Mouse (Mus musculus): ENCODE data around the gene Cldn8.

Gene Cldn8

DNA sequence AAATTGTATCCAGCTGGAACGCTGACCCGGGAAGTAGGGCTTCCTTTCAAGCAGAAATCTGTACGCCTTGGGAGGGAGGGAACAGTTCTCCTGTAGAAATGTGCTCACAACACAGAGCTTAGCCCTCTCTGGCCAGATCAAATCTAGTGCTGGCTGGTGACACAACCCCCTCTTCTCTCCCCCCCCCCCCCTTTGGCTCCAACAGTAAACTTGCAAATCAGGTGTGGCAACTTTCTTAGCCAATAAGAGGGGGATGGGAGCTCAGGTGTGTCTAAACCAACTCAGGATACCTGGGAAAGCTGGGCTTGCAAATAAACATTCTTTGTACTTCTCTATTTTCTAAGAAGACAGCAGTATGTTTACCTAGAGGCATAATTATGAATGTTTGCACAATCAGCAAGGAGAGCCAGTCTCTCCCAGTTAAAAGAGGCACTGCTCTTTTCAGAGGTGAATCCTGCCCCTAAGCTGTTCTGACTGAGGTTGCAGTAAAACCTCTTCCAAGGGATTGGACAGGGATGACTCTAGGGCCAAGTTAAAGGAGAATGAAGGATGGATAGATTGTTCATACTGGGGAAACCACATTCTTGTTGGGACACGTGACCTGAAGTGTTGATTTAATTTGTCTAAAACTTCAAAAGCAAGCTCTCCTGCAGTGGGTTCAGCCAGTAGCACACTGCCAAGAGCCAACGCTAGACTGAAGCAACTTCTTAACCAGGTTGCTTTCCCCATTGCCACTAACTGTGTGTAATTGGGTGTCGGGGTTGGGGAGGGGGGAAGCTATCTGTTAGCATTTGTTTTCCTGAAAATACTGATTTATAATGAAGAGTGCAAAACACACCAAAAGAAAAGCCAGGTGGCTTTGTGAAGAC lies at the start of gene Cldn8:
TSS of gene Cldn8 (minus strand) at position 139 of the 869 bp plus-strand sequence.
- no peak for DNase-seq (ENCODE audit: low read depth in 1 of 2, low spot score in 2 of 2)

DNA sequence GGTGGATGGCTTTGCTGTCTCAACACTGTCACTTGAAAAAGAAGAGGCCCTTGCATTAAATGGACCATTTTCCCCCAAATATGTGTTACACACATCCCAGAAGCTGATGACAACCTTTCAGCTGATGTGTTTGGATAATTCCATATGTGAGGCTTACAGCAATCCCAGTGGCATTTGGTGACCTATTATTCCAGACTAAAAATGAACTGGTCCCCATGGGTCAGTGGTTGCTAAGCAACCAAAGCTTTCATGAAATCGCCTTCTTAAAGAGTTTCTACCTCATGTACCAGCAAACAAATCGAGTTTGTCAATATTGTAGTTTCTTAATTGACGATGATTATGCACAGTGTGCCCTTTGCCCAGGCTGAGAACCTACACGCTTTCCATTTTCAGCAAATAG lies 49.7 kb upstream of the Cldn8 start:
- no peak for DNase-seq (ENCODE audit: low read depth in 1 of 2, low spot score in 2 of 2)

DNA sequence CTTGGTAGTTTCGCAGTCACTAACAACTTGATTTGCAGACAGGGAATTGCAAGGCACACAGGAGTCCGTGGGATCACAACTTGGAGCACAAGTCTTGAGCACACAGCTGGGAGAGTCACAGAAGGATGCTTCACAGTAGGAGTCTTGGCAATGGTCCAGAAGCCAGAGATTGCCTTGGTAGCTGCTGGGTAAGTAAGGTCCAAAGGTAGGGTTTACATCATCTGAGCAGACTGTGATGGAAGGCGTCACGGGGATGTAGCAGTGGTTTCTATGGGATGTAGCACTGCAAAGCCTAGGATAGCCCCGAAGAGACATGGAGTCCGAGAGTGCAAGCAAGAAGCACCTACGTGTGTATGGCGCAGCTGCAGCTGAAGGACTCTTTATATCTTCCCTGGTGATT lies 48.9 kb upstream of the Cldn8 start, which contains the start of gene Krtap24-1:
TSS of gene Krtap24-1 (minus strand) at position 358 of the 400 bp plus-strand sequence.
- DNase-seq (ENCODE audit: low read depth in 1 of 2, low spot score in 2 of 2) = no peak

DNA sequence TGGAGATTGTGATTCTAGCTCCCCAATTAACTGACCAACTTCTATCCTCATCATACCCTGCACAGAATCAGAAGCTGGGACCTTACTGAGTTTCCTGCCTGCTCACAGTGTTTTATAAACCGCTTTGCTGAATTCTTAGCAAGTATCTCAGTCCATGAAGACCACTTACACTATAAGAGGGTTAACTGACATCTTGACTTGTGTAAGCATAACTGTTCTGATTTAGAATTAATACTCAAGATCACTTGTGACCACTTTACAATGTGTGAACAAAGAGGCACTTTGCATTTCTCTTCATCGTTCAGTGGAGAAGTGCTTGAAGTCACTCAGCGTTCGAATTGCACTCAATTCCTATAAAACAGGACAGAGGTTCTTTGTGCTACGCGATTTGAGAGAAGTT lies 41.6 kb upstream of the Cldn8 start:
- no peak for DNase-seq (ENCODE audit: low read depth in 1 of 2, low spot score in 2 of 2)

DNA sequence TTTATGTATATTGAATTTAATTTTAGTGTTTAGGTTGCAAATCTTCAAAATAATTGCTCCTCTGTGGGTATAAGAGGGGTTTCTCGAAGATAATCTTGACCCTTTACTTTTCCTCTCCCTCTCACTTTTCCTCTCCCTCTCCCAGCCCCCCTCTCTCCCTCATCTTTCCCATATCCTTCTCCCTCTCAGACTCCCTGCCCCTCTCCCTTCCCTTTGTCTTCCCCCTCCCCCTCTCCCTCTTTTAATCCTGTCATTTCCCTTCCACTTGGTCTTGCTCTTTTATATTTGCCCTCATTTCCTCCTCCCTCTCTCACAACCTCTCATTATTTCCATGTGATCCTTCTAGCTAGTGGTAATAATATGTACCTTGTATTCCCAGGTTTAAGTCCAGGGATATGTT lies 39.5 kb upstream of the Cldn8 start:
- DNase-seq (ENCODE audit: low read depth in 1 of 2, low spot score in 2 of 2) = no peak

DNA sequence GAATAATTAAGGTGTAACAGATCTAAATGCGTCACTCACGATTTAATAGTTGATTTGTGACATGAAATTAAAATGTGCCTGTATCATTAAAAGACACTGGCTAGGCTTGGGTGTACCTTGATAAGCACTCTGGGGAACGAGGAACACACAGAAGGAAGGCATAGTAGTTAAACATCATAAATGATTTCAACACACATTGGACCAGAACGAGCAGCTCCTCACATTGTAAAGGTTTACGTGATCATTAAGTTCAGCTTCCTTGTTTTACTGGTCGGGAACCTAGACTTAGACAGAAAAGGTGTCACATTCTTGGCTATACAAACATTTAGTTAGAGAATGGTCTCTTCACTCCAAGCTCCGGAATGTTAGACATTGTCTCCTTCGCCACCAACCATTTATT lies 37.3 kb upstream of the Cldn8 start:
- DNase-seq (ENCODE audit: low read depth in 1 of 2, low spot score in 2 of 2) = no peak

DNA sequence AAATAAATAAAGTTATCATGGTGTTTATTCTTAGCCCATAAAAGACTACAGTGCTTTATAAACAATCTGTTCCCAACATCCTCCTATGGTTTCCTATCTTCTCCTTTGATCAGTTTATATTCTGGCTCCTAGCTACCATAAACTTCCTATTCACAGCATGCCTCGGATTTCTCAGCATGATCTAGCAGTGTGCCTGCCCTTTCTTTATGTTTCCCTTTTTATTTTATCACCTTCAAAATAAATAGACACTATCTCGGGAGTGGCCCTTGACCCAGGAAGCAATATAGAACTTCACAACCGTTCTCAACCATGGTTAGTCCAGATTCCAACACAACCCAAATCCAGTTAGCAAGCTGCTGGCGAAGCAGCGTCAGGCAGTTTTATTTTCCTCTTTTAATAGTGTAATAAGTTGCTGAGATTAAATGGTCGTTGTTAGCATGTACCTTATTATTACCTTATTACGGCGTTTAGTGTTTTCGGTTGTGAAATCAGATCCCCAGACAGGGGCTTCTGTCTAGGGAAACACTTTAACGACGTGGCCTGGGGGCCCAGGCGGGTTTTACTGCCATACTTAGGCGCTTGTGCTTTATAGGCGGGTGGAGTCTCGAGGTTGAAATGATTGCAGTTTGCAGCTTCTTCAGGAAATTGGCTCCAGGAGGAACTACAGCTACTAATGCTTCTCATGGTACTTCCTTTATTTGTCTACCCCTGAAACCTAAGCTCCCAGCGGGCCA lies 36.7 kb upstream of the Cldn8 start:
- no peak for DNase-seq (ENCODE audit: low read depth in 1 of 2, low spot score in 2 of 2)

DNA sequence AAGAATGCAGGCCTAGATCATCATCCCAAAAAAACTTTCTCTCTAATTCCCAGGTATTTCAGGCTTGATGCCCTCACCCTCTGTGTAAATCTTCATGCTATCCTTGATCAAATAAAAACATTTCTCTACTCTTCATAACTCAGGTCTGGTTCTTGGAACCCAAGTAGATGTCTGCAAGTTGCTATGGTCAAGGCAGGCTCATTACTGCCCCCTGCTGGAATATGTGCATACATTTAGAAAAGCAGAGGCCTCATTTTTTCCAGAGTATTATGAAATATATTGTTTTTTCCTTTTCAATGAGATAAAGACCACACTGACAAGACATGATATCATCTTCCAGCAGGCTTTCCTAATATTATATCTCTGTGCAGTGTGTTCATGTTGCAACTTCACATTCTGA lies 29.8 kb upstream of the Cldn8 start:
- DNase-seq (ENCODE audit: low read depth in 1 of 2, low spot score in 2 of 2) = no peak

DNA sequence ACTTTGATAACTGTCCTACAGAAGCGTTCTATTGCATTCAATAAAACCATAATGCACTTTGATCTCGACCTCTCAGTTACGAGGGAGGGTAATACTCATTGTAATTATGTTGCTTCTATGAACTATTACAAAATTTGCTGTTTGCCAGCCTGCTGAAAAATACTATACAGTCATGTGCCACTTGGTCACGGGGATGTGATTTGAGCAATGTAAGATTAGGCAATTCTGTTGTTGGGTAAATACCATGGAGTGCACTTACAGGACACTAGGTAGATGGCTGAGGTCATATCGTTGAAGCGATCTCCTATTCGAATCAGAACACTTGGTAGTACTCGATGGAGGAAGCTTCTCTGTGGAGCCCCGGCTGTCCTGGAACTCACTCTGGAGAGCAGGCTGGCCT lies 20.4 kb upstream of the Cldn8 start:
- no peak for DNase-seq (ENCODE audit: low read depth in 1 of 2, low spot score in 2 of 2)

DNA sequence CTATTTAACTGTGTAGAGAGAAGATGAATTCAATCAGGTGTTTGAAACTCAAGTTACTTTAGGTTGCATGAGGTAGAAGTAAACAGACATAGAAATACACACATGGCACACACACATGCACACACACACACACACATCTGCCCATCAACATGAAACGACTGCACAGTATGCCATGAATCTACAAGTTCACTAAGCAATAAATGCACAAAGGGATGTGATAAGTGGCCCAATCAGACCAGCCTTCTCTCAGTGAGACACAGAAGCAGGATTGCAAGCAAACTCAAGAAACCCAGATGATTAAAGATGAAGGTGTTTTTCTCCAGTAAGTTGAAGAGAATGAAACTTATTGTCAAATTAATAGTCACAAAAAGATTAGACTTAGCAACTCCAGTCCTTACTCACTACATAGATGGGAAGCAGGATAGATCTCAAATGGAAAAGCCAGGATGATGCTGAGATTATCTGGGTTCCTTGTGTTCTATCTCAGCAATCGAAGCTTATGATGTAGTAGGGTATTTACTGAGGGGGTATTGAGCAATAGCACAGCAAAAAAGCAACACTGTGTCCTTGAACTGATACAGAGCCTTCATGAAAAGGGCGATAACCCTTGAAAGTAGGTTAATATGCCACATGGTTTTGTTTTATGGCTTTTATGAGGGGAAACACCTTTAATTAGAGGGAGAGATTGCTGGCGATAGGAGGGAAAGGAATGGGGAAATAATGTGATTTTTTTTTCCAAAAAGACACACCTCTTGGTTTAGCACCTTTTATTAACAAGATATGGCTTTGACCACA lies 13.1 kb upstream of the Cldn8 start:
- no peak for DNase-seq (ENCODE audit: low read depth in 1 of 2, low spot score in 2 of 2)

DNA sequence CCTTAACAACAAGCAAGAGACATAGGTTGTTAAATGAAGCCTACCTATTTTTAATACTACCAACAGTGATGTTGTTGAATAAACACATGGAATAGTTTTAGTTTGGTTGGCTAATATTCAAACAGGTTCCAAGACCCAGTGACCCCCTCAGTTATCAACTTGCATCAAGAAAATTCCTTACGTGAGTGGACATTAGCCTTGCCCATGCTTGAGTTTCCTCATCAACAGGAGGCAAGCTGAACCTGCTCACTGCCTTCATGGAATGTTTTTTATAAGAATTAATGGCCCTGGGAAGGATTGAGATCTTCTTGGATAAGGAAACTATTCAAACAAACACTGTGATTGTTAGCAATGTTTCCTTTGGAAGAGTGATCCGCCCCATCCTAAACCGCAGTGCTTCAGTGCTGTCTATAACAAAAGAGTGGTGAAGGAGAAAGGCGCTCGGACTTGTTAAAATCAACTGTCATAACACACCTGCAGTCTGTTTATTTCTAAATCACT lies 10.0 kb upstream of the Cldn8 start:
- DNase-seq (ENCODE audit: low read depth in 1 of 2, low spot score in 2 of 2) = no peak

DNA sequence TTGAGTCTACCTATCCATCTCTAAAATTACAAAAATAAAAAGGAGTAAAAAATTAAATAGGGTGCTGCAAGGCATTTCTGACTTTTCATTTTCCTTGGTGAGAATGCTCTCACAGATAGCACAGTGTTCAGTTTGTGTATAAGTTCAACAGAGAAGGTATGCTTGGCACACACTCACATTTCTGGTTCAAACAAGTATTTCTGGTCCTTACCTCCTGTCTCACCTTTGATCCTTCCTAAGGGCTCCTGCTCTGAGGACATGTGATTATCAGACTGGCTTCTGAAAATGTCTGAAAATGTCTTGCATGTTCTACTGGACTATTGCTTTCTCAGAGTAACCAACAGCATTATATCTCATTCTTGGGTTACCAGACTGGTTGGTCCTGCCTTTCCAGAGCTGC lies 7.2 kb upstream of the Cldn8 start:
- no peak for DNase-seq (ENCODE audit: low read depth in 1 of 2, low spot score in 2 of 2)

DNA sequence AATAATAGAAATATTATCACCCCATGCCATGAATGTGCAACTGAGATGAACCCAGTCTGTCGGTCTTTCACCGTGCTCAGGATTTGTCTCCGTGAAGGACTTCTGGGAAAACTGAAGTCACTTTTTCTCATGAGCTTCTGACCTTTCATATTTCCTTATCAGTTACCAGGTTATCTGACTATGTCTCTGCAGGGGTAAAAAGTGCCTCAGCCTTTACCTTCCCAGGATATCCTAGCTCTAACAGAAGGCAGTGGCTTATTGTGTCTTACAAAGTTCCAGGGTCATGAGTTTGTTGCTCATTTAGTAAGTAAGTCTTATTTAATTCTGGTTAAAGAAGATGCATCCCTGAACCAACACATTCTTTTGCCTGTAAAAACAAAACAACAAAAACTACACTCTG lies 6.7 kb upstream of the Cldn8 start:
- DNase-seq (ENCODE audit: low read depth in 1 of 2, low spot score in 2 of 2) = no peak

DNA sequence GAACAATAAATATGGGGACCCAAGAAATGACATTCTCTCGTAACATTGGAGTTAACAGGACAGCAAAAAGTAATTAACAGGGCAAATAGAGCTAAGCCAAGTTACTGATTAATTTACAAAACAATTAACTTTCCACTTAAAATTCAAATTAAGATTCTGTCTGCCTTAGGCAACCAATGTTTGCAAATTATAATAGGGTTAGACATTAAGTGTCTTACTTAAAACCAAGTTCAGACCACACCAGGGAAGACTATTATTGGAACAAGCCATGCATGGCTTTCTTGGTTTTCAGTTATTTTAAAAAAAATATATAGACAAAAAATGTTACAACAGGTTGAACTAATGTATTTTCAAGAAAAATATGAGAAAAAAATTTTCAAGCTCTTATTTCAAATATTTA lies 6.1 kb upstream of the Cldn8 start:
- no peak for DNase-seq (ENCODE audit: low read depth in 1 of 2, low spot score in 2 of 2)

DNA sequence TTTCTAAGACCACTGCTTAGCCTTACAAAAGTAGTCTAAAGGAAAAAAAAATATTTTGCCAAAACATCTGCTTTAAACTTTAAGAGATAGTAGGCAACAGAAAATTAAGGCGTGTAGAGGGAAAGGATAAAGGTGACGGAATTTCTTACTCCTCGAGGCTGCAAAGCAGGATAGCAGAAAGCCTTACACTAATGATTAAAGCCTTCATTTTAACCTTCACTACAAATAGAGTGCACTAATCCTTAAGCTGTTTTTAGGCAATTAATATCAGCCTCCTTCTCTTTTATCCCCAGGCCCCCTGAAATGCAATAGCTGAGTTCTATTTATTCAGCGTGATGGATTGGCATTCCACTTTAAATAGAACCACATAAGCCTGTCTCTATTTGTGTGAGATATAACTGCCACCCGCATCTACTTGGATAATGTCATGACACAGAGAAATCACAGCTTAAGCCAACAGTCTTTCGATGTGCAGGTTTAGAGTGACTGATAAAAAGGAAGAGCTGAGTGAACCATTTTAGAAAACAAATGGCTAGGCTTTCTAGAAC lies 1.3 kb downstream of the Cldn8 start:
- DNase-seq (ENCODE audit: low read depth in 1 of 2, low spot score in 2 of 2) = no peak

DNA sequence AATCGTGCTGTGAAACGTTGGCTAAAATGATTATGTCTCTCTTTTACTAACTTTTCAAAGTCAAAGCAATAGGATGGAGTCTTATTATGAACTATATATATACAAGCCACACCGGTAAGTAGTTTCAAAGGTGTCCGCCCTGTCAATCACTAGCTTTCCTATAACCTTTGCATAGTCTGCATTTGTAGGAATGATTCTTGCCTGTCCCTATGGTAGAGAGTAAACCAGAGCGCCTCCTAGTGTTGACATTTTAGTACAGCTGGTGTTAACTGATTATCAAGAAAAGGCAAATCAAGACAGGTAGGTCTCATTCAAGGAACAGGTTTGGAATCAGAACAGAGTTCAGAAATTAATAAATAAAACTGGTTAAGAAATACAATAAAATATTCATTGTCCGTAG lies 20.5 kb downstream of the Cldn8 start:
- DNase-seq (ENCODE audit: low read depth in 1 of 2, low spot score in 2 of 2) = no peak

DNA sequence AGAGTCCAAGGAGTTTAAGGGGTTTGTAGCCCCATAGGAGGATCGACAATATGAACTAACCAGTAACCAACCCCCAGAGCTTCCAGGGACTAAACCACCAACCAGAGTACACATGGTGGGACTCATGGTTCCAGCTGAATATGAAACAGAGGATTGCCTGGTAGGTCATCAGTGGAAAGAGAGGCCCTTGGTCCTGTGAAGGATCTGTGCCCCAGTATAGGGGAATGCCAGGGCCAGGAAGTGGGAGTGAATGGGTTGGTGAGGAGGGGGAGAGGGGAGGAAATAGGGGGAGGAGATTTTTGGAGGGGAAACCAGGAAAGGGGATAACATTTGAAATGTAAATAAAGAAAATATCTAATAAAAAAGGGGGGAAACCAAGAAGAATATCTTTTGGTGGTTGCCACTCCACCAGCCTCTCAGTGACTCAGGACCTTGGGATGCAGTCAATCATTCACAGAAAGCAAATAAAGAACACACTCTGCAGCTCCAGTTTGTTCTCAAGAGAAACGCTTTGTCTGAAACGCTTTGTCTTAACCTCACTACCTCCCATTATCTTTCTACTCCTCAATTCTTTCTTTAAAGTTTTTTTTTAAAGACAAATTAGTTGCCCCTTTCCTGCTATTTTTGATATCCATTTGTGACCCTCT lies 23.0 kb downstream of the Cldn8 start:
- no peak for DNase-seq (ENCODE audit: low read depth in 1 of 2, low spot score in 2 of 2)

DNA sequence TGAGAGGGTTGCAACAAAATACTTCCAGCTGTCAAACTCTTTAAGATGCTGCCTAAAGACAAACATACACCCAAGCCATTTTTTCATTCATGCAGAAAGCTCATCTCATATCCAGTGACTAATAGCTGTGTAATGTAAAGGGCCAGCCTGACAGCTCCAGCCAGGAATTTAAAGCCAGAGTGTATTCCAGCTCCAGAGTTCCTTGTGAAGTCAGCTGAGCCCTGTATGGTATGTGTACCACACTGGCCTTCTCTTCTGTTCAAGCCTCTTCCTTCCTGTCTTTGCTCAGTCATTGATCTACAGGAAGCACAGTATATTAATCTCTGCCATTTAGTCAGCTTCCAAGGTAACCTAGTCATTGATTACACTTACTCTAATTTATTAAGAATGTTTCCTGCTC lies 51.6 kb downstream of the Cldn8 start:
- no peak for DNase-seq (ENCODE audit: low read depth in 1 of 2, low spot score in 2 of 2)

Measured in monocyte, adult 2 months (primary cell).